Mouse (Mus musculus) cortical plate, adult 2 months (tissue): Measurements from ENCODE around the gene Srek1. TPM values are rescaled to one million over a fixed set of nuclear protein-coding genes. Genes with fewer than 3 reads are reported as not detected.

ENCODE experiments used
- H3K27ac ChIP-seq: fragments of 200-500 bp; 2 replicates; pipeline ENCODE4 v1.5.1; 2012; ENCODE audit warnings: low read length, control low read depth, inconsistent platforms; ENCODE audit not compliant: insufficient read depth
- H3K4me1 ChIP-seq: fragments of 200-500 bp; 2 replicates; pipeline ENCODE4 v1.6.1; 2011; ENCODE audit warnings: low read length; ENCODE audit not compliant: control insufficient read depth, insufficient read depth
- H3K4me3 ChIP-seq: fragments of 200-500 bp; 2 replicates; pipeline ENCODE4 v1.5.1; 2011; ENCODE audit warnings: mild to moderate bottlenecking, low read length, control low read depth; ENCODE audit not compliant: insufficient read depth
- CTCF ChIP-seq: fragments of 200-500 bp; IDR thresholded peaks from 2 replicates; pipeline ENCODE4 v1.5.1; 2011; ENCODE audit warnings: mild to moderate bottlenecking, control low read depth, low read length; ENCODE audit not compliant: insufficient read depth; ENCODE audit errors: extremely low read depth
- POLR2A ChIP-seq: fragments of 200-500 bp; IDR thresholded peaks from 2 replicates; pipeline ENCODE4 v1.6.1; 2011; ENCODE audit warnings: mild to moderate bottlenecking, low read length, control low read depth; ENCODE audit not compliant: insufficient read depth; ENCODE audit errors: extremely low read depth
- polyA plus RNA-seq: library from polyadenylated mRNA; depleted of rRNA; stranded (reverse); fragments of >200 nt; gene quantifications from 2 replicates; pipeline ENCODE4 v1.2.3, GENCODE M21; 2012

The Srek1 gene
- polyA plus RNA-seq, 1 experiment = 61.4 TPM

DNA sequence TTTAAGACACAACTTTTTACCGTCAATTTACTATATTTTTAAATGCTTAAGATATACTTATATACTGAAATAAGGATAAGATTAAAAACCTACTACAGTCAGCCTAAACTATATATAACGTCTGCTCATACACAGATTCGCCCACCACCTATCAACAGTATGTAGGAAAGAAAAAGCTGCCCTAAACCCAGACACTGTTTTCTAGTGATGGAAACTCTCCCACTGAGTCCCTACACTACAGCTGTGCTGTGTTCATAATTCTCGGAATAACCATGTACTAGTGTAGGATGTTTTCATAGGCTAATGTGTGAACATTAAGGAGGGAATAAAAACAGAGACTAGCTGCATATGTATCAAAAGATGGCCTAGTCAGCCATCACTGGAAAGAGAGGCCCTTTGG lies 29.2 kb downstream of the Srek1 start:
- TF ChIP-seq POLR2A (no peak), CTCF (no peak)
- 0 out of 2 replicates have a peak, but pooled peaks cover 1% of the 10 kb centered on the region for H3K4me1 ChIP-seq
- no peak overlapping the region for H3K4me3 ChIP-seq
- no peak overlapping the region for H3K27ac ChIP-seq

- H3K4me1 ChIP-seq = no peaks in the 10 kb centered on the region
- H3K4me3 ChIP-seq = no peak overlapping the region
- no peak overlapping the region for H3K27ac ChIP-seq
- TF ChIP-seq POLR2A (no peak), CTCF (no peak)
Observed at GRCm38 (mm10) chr13:103735330-103736007, 38.9 kb downstream of the Srek1 start.

GRCm38 (mm10) chr13:103726872-103727271 lies 47.5 kb downstream of the Srek1 start:
- Histone ChIP-seq H3K4me3 (no peak overlapping the region), H3K4me1 (no peaks in the 10 kb centered on the region), H3K27ac (no peak overlapping the region)
- TF ChIP-seq POLR2A (no peak), CTCF (no peak)

DNA sequence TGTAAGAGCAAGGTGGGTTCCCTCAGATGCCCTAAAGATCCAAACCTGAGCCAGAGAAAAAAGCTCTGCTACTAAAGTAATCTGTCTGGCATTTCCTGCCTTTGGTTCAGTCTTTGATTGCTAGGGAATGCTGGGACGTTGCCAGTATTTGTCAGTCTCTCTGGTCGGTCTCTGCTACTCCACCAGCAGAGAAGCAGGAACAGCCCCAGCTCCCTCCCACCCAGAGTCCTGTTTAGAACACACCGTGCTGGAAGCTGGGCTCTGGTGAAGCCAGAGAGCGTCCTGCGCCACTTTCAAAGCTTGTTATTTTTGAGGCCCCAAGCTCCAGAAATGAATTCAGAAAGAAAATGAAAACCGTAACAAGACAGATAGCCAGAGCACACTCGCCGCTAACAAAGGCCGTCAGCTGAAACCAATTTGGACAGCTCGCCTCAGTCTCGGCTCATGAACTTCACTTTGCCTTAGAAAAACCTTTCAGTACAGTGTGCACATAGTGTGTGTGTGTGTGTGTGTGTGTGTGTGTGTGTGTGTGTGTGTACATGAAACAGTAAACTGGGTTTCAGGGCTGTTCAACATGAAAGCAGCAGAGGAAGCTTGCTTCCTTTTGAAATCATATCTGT lies 62.9 kb downstream of the Srek1 start:
- no peak overlapping the region for H3K4me3 ChIP-seq
- H3K4me1 ChIP-seq = no peaks in the 10 kb centered on the region
- TF ChIP-seq POLR2A (no peak), CTCF (no peak)
- 0 out of 2 replicates have a peak overlapping the region, but pooled peaks have one; percentile 18 for H3K27ac ChIP-seq

DNA sequence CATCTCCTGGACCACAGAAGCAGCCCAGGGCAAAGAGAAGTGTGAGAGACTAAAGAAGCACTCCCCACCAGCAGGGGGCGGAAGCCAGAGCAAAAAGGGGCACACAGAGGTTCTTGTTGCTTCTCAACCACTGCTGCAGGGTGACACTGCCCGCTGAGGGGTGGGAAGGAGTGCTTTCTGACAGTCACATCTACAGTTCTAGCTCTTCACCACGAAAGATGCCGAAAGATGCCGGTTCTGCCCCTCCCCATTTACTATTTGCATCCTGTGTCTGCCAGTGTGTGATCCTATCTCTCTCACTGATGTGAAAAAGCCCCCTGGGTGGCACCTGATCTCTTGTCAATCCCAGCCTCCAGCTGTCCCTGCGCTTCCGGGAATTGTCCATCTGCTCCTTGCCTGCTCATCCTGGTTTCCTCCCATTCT lies 64.0 kb downstream of the Srek1 start:
- Histone ChIP-seq H3K4me1 (no peaks in the 10 kb centered on the region), H3K27ac (no peak overlapping the region), H3K4me3 (no peak overlapping the region)
- TF ChIP-seq POLR2A (no peak), CTCF (peak; percentile 38; the same call in 1 of the 2 replicates)

DNA sequence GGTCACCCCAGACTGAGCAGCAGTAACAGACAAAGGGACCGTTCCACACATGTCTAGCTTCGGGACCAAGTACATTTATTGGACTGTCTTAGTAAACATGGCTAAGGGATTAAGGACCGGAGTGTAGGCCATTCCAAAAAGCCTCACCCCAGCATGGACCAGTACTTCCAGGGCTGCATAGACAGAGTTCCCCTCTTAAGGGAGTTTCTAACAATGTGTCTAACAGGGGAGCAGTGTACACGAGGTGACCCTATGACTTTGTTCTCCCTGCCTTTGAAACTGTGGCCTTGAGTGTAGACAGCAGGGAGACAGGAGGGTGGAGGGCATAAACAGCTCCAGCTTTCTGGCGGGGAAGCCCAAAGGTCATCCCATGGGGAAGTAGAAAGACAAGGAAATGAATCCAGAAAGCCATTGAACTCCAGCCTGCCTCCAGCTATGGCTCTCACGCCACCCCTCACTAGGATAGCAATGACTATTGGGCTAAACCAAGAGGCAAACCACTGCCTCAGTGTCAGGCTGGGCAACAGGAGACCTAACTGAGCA lies 68.9 kb downstream of the Srek1 start:
- no peak for TF ChIP-seq POLR2A
- TF ChIP-seq CTCF = no peak
- H3K4me1 ChIP-seq = no peaks in the 10 kb centered on the region
- no peak overlapping the region for H3K4me3 ChIP-seq
- no peak overlapping the region for H3K27ac ChIP-seq

DNA sequence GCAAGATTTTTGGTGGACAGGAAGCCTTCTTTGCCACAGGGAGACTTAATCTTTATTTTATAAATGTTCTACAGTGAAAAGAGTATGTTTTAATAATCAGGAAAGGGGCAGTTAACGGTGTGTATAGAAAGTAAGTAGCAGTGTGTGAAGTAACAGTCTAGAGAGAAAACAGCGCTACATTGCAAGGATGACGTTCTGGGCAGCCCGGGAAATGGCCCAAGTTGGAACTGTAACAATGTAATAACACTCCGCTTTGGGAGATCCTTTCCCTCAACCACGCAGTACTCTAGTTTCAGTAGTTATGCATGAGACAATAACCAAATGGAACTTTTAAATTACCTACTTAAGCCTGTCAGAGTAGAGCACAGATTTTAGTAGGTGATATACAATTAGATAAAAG lies 70.6 kb downstream of the Srek1 start:
- no peak overlapping the region for H3K4me3 ChIP-seq
- no peak overlapping the region for H3K27ac ChIP-seq
- TF ChIP-seq POLR2A = no peak
- no peak for TF ChIP-seq CTCF
- no peaks in the 10 kb centered on the region for H3K4me1 ChIP-seq

DNA sequence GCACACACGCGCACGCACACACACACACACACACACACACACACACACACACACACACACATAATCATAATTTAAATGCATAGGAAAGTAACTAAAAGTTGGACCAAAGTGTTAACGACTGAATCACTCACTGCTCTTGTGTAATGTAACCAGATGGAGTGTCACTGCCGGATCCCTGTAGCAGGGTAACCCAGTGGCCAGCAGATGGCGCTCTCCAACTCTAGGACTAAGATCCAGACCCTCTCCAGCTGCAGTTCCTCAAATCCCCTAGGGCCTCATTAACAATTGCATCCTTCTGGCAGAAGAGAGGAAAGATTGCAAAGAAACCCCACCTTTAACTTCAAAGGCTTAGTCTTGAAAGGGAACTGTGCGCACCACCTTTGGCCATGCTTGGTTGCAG lies 71.0 kb downstream of the Srek1 start:
- H3K4me3 ChIP-seq = no peak overlapping the region
- no peak overlapping the region for H3K27ac ChIP-seq
- H3K4me1 ChIP-seq = no peaks in the 10 kb centered on the region
- peak; percentile 85 for TF ChIP-seq CTCF
- TF ChIP-seq POLR2A = no peak

GRCm38 (mm10) chr13:103702266-103702665 lies 72.1 kb downstream of the Srek1 start:
- TF ChIP-seq CTCF = no peak
- no peak for TF ChIP-seq POLR2A

DNA sequence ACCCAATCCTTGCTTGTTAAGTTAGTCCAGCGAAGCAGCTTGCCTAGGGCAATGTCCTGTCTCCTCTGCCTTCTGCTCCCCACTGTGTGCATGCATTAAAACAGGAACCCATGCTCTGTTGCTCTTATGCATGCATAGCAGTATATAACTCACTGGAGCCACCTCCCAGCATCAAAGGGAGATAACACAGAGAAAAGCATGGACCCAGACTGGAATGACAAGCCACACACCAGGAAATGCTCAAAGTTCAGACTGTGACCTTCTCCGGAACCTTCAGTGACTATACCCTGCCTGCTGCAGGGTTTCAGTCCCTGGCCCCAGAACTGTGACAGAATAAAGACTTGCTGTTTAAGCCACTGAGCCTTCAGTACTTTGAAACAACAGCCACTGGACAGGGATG lies 73.7 kb downstream of the Srek1 start:
- Histone ChIP-seq H3K4me3 (no peak overlapping the region), H3K27ac (no peak overlapping the region), H3K4me1 (no peaks in the 10 kb centered on the region)
- TF ChIP-seq CTCF (no peak), POLR2A (no peak)

More at GRCm38 (mm10) chr13:103702266-103702665, 72.1 kb downstream of the Srek1 start:
- no peak overlapping the region for H3K4me3 ChIP-seq
- H3K27ac ChIP-seq = no peak overlapping the region
- H3K4me1 ChIP-seq = no peaks in the 10 kb centered on the region
